Mouse (Mus musculus): ENCODE results near the gene Usp5. TPM values are rescaled to one million over a fixed set of nuclear protein-coding genes. Genes with fewer than 3 reads are reported as not detected.
"Not testable (repeated sequence)": the region's sequence is repeated elsewhere in the genome, so short reads cannot be mapped to it uniquely, and the experiment has no call there.

The Usp5 gene
- polyA plus RNA-seq, 1 experiment from 2014 or later = 175 TPM

- H3K4me2 ChIP-seq = peak overlapping the region; percentile 69
Observed at GRCm38 (mm10) chr6:124814858-124815774, 14.2 kb downstream of the Usp5 start.

DNA sequence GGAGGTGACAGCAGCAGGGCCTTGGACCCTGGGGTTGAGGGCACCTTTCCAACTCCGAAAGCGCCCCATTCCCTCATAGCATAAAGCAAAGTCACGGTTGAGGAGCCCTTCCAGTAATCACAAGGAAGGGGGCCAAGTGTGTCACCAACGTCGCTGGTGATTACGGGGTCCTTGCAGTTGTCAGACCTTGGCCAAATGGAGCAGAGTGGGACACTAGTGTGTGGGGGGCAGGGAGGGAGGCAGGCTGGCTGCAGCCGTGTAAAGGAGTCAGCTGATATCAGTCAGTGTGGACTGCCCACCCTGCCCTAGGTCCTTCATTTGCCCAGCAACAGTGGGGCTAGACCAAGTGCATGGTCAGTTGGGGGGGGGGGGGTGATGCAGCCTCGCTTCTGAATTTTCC, 14.8 kb downstream of the Usp5 start:
- Histone ChIP-seq H3K4me2 (peak overlapping the region; percentile 69), H3K27ac (peak overlapping the region; percentile 92), H3K4me3 (replicated peaks) (peak overlapping the region; percentile 80), H3K9me3 (replicated peaks) (no peaks in the 10 kb centered on the region), H3K4me1 (peaks cover 48% of the 10 kb centered on the region), H3K9ac (no peak overlapping the region), H3K36me3 (peaks cover 61% of the 10 kb centered on the region), H3K27me3 (no peaks in the 10 kb centered on the region)
- WGBS = 15% methylated on average over 8 of the region's 8 CpGs
- peak; percentile 53 for ATAC-seq (replicated peaks; ENCODE audit: low FRiP score)

More at GRCm38 (mm10) chr6:124814858-124815774, 14.2 kb downstream of the Usp5 start:
- Histone ChIP-seq H3K4me1 (peaks cover 41% of the 10 kb centered on the region), H3K9ac (no peak overlapping the region), H3K36me3 (peaks cover 65% of the 10 kb centered on the region), H3K4me3 (replicated peaks) (peak overlapping the region; percentile 80; the same call in 1 of the 2 replicates), H3K9me3 (replicated peaks) (no peaks in the 10 kb centered on the region), H3K27ac (peak overlapping the region; percentile 92), H3K27me3 (no peaks in the 10 kb centered on the region)
- 59% methylated on average over 9 of the region's 9 CpGs for WGBS
- peak; percentile 12 for ATAC-seq (replicated peaks; ENCODE audit: low FRiP score)

DNA sequence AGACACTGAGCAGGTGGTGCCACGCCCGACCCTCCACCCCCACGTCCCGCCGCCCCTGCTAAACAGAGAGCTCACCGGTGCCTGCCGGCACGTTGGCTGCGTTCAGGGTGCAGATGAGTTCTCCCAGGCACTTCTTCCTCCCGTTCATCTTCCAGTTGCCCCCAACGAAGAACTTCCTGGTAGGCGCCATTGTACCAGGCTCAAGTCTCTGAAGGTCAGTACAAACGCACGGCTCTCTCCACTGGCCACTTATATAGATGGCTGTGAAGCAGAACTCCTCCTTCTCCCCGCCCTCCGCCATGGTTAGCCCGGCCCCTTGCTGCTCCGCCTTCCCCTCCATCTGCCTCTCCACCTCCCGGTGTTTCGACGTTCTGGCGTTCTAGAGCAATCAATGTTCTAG, 15.4 kb downstream of the Usp5 start, which contains the start of gene Tpi1:
Gene Tpi1, minus strand, starts transcription at position 364 of the 400 bp plus-strand sequence.
- no peaks in the 10 kb centered on the region for H3K27me3 ChIP-seq
- H3K9ac ChIP-seq = peak within 1 kb of the TSS; percentile 75
- peak; percentile 89 for ATAC-seq (replicated peaks; ENCODE audit: low FRiP score)
- H3K4me3 ChIP-seq (replicated peaks) = peak within 1 kb of the TSS; percentile 80
- under 1% methylated on average over 22 of the region's 22 CpGs for WGBS
- peaks cover 53% of the 10 kb centered on the region for H3K4me1 ChIP-seq
- no peaks in the 10 kb centered on the region for H3K9me3 ChIP-seq (replicated peaks)
- peak within 1 kb of the TSS; percentile 69 for H3K4me2 ChIP-seq
- peak within 1 kb of the TSS; percentile 92 for H3K27ac ChIP-seq
- peaks cover 56% of the 10 kb centered on the region for H3K36me3 ChIP-seq

DNA sequence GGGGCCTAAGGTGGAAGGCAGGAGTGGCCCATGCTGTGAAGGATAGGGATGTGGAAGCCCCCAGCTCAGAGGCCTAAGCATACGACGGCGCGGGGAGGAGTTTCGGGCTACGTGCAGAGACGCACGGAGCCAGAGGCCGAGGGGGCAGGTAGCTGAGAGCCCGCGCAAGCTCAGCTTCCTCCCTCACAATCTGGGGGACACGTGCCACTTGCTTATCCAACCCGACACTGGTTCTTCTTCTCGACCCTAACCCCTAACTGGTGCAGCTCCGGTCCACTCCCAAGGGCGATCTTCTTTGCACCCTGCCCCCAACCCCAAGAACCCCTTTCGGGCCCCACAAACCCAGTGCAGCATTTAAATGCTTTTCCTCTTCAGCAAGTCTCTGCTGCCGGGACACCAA, 15.8 kb downstream of the Usp5 start:
- no peaks in the 10 kb centered on the region for H3K9me3 ChIP-seq (replicated peaks)
- peak; percentile 44 for ATAC-seq (replicated peaks; ENCODE audit: low FRiP score)
- peak overlapping the region; percentile 92 for H3K27ac ChIP-seq
- peaks cover 53% of the 10 kb centered on the region for H3K4me1 ChIP-seq
- under 1% methylated on average over 18 of the region's 18 CpGs for WGBS
- H3K9ac ChIP-seq = peak overlapping the region; percentile 75
- H3K27me3 ChIP-seq = no peaks in the 10 kb centered on the region
- H3K4me2 ChIP-seq = peak overlapping the region; percentile 69
- peak overlapping the region; percentile 80 for H3K4me3 ChIP-seq (replicated peaks)
- peaks cover 51% of the 10 kb centered on the region for H3K36me3 ChIP-seq

GRCm38 (mm10) chr6:124812848-124813247, 16.4 kb downstream of the Usp5 start:
- H3K4me1 ChIP-seq = peaks cover 59% of the 10 kb centered on the region
- H3K4me2 ChIP-seq = peak overlapping the region; percentile 69
- peak overlapping the region; percentile 80 for H3K4me3 ChIP-seq (replicated peaks)
- peaks cover 45% of the 10 kb centered on the region for H3K36me3 ChIP-seq
- H3K27ac ChIP-seq = peak overlapping the region; percentile 92
- WGBS = 21% methylated on average over 9 of the region's 9 CpGs
- peak overlapping the region; percentile 75 for H3K9ac ChIP-seq
- no peaks in the 10 kb centered on the region for H3K9me3 ChIP-seq (replicated peaks)
- no peaks in the 10 kb centered on the region for H3K27me3 ChIP-seq
- no peak for ATAC-seq (replicated peaks; ENCODE audit: low FRiP score)

DNA sequence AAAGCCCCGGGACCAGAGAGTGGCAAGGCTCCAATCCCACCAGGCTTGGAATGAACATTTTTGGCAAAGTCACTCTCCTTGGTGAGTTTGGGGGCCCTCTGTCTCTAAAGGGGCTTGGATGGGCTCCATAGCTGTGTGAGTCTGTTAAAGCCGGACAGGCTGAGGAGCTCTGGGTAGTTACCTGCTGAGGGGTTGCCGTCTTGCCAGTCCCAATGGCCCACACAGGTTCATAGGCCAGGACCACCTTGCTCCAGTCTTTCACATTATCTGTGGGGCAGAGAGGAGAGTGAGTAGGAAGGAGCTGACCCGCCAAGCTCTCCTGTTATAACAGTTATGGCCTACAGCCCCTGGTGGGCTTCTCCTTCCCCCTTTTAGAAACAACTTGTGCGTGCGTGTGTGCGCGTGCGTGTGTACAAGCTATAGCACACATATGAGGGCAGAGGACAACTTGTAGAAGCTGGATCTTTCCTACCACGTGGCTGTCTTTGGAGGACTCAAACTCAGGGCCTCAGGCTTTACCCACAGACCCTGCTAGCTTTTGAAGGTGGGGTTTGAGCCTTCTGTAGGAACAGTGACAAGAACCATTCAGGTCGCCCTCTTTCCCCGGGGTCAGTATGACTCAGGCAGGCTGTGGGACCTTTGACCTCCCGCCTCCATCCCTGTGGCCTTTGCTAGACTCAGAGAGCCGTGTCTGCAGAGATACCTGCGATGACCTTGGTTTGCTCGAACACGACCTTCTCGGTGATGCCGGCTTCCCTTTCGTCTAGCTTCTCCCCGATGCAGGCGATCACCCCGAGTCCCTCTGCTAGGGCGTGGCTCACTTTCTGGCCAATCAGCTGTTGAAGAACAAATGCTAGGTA, 17.4 kb downstream of the Usp5 start:
- peak overlapping the region; percentile 92 for H3K27ac ChIP-seq
- H3K36me3 ChIP-seq = peaks cover 36% of the 10 kb centered on the region
- ATAC-seq (replicated peaks; ENCODE audit: low FRiP score) = no peak
- peaks cover 66% of the 10 kb centered on the region for H3K4me1 ChIP-seq
- 79% methylated on average over 24 of the region's 24 CpGs for WGBS
- no peaks in the 10 kb centered on the region for H3K27me3 ChIP-seq
- no peaks in the 10 kb centered on the region for H3K9me3 ChIP-seq (replicated peaks)
- H3K4me2 ChIP-seq = peak overlapping the region; percentile 69
- H3K4me3 ChIP-seq (replicated peaks) = peak overlapping the region; percentile 80
- no peak overlapping the region for H3K9ac ChIP-seq

DNA sequence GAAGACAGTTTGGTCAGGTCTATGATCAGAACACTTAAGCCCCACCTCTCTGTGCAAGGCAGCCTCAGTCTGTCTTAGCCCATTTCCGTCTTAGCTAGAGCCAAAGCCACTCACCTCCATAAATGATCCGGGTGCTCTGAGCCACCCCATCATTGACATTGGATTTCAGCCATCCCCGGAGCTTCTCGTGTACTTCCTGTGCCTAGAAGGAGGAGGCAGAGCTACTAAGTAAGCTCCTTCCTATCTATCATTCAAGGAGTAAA, 17.9 kb downstream of the Usp5 start:
- Histone ChIP-seq H3K27ac (0 out of 2 replicates have a peak overlapping the region, but pooled peaks have one; percentile 9), H3K9ac (no peak overlapping the region), H3K4me3 (replicated peaks) (peak overlapping the region; percentile 80; the same call in 1 of the 2 replicates), H3K9me3 (replicated peaks) (no peaks in the 10 kb centered on the region), H3K4me2 (peak overlapping the region; percentile 3; the same call in 1 of the 2 replicates), H3K27me3 (no peaks in the 10 kb centered on the region), H3K4me1 (peaks cover 71% of the 10 kb centered on the region), H3K36me3 (peaks cover 30% of the 10 kb centered on the region)
- WGBS = 72% methylated on average over 4 of the region's 4 CpGs
- no peak for ATAC-seq (replicated peaks; ENCODE audit: low FRiP score)

DNA sequence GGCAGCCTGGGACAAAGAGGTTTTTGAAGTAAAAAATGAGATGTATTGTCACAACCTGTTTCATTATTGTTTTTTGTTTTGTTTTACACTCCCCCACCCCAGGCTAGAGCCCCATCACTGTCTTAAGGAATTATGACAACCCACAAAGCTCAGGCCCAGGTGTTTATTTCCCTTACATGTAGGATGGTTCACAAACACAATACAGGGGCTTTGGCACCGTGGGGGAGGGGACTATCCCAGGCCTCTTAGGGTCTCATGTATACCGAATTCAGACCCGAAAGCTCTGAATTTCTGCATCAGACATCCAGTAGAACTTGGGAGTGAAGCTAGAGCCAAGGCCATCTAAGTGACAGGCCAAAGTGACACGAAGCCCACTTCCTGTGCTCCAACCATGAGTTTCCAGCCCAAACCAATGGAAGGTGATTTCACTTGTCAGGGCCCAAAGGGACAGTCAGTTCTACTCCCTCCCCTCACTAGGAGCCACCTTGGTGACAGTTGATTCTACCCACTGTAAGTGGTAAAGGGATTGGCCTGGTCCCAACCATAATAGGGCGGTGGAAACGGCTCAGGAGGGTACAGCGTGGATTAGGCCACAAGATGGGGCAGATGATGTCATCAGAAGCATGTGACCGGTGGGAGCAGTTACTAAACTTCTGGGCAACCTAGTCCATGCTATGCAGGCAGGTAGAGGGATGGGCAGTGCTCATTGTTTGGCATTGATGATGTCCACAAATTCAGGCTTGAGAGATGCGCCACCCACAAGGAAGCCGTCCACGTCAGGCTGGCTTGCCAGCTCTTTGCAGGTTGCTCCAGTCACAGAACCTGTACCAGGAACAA, 18.5 kb downstream of the Usp5 start:
- H3K4me3 ChIP-seq (replicated peaks) = 0 out of 2 replicates have a peak overlapping the region, but pooled peaks have one; percentile 70
- H3K9me3 ChIP-seq (replicated peaks); H3K27me3 ChIP-seq; H3K9ac ChIP-seq; ATAC-seq (replicated peaks; ENCODE audit: low FRiP score): not testable (repeated sequence)
- 84% methylated on average over 11 of the region's 11 CpGs for WGBS
- peak overlapping the region; percentile 98 for H3K27ac ChIP-seq
- H3K4me1 ChIP-seq = peaks cover 77% of the 10 kb centered on the region
- H3K4me2 ChIP-seq = peak overlapping the region; percentile 96
- H3K36me3 ChIP-seq = peaks cover 24% of the 10 kb centered on the region

GRCm38 (mm10) chr6:124809775-124810538, 19.3 kb downstream of the Usp5 start:
- H3K4me2 ChIP-seq = peak overlapping the region; percentile 96

GRCm38 (mm10) chr6:124809052-124809774, 20.1 kb downstream of the Usp5 start:
- H3K27me3 ChIP-seq = no peaks in the 10 kb centered on the region
- peak; percentile 4 for ATAC-seq (replicated peaks; ENCODE audit: low FRiP score)

More at GRCm38 (mm10) chr6:124809775-124810538, 19.3 kb downstream of the Usp5 start:
- H3K4me3 ChIP-seq (replicated peaks) = peak overlapping the region; percentile 70
- ATAC-seq (replicated peaks; ENCODE audit: low FRiP score) = no peak
- peaks cover 23% of the 10 kb centered on the region for H3K36me3 ChIP-seq
- H3K9me3 ChIP-seq (replicated peaks) = no peaks in the 10 kb centered on the region
- H3K4me1 ChIP-seq = peaks cover 77% of the 10 kb centered on the region
- no peaks in the 10 kb centered on the region for H3K27me3 ChIP-seq
- peak overlapping the region; percentile 68 for H3K9ac ChIP-seq
- peak overlapping the region; percentile 98 for H3K27ac ChIP-seq
- WGBS = 44% methylated on average over 14 of the region's 14 CpGs

More at GRCm38 (mm10) chr6:124809052-124809774, 20.1 kb downstream of the Usp5 start:
- Histone ChIP-seq H3K36me3 (peaks cover 23% of the 10 kb centered on the region), H3K9ac (peak overlapping the region; percentile 68), H3K4me2 (peak overlapping the region; percentile 96), H3K4me1 (peaks cover 71% of the 10 kb centered on the region), H3K27ac (peak overlapping the region; percentile 98), H3K9me3 (replicated peaks) (no peaks in the 10 kb centered on the region), H3K4me3 (replicated peaks) (peak overlapping the region; percentile 70)
- WGBS = under 1% methylated on average over 35 of the region's 35 CpGs
